Mouse (Mus musculus): ENCODE measurements around the gene Pth2. TPM values are rescaled to one million over a fixed set of nuclear protein-coding genes. Genes with fewer than 3 reads are reported as not detected.

Gene Pth2
- polyA plus RNA-seq, 1 experiment from 2014 or later, result 0.40 TPM

GRCm38 (mm10) chr7:45198435-45198834 lies 17.6 kb downstream of the Pth2 start:
- H3K4me3 ChIP-seq, result no peak overlapping the region
- ATAC-seq (ENCODE audit: insufficient number of reproducible peaks, low FRiP score), result no peak
- H3K27me3 ChIP-seq (replicated peaks), result peaks cover 49% of the 10 kb centered on the region
- 9% methylated on average over 5 of the region's 5 CpGs for WGBS
- H3K9me3 ChIP-seq (replicated peaks), result no peaks in the 10 kb centered on the region
- H3K9ac ChIP-seq, result peak overlapping the region; percentile 59
- H3K4me2 ChIP-seq, result no peak overlapping the region
- no peak overlapping the region for H3K27ac ChIP-seq (ENCODE audit: poor library complexity, severe bottlenecking)
- peaks cover 19% of the 10 kb centered on the region for H3K4me1 ChIP-seq (replicated peaks)
- no peaks in the 10 kb centered on the region for H3K36me3 ChIP-seq

DNA sequence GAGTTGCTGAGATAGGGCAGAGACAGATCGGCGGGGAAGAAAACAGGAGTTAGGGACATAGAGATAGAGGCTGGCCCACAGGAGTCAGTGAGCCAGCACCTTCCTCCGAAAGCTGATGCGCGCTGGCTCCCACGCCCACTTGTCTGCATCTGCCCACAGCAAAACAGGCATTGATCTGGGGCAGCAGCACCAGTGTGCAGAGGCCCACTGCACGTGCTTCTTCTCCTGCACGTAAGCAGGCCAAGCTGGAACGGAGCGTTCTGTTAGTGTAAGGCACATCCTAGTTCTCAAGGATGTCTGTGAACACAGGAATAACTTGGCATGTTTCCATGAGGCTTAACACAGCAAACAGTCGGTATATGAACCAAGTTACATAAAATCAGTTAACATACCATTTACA lies 18.2 kb downstream of the Pth2 start:
- H3K27me3 ChIP-seq (replicated peaks), result peaks cover 47% of the 10 kb centered on the region
- H3K4me2 ChIP-seq, result no peak overlapping the region
- H3K4me3 ChIP-seq, result no peak overlapping the region
- no peak for ATAC-seq (ENCODE audit: insufficient number of reproducible peaks, low FRiP score)
- WGBS, result 72% methylated on average over 11 of the region's 11 CpGs
- H3K27ac ChIP-seq (ENCODE audit: poor library complexity, severe bottlenecking), result no peak overlapping the region
- no peaks in the 10 kb centered on the region for H3K36me3 ChIP-seq
- H3K9me3 ChIP-seq (replicated peaks), result no peaks in the 10 kb centered on the region
- H3K4me1 ChIP-seq (replicated peaks), result peaks cover 19% of the 10 kb centered on the region
- no peak overlapping the region for H3K9ac ChIP-seq

GRCm38 (mm10) chr7:45202654-45203053 lies 21.9 kb downstream of the Pth2 start:
- WGBS, result 17% methylated on average over 10 of the region's 10 CpGs

GRCm38 (mm10) chr7:45204380-45205143 lies 23.8 kb downstream of the Pth2 start, which contains the start of gene Ccdc155:
Ccdc155 (minus strand) TSS chr7:45204892.
- Histone ChIP-seq H3K36me3 (no peaks in the 10 kb centered on the region), H3K9ac (peak within 1 kb of the TSS; percentile 57), H3K27me3 (replicated peaks) (peaks cover 29% of the 10 kb centered on the region), H3K9me3 (replicated peaks) (no peaks in the 10 kb centered on the region), H3K4me1 (replicated peaks) (peaks cover 9% of the 10 kb centered on the region), H3K4me2 (peak within 1 kb of the TSS; percentile 68), H3K4me3 (peak within 1 kb of the TSS; percentile 47), H3K27ac (ENCODE audit: poor library complexity, severe bottlenecking) (no peak within 1 kb of the TSS)
- peak; percentile 88 for ATAC-seq (ENCODE audit: insufficient number of reproducible peaks, low FRiP score)
- WGBS, result 8% methylated on average over 44 of the region's 44 CpGs

More at GRCm38 (mm10) chr7:45202654-45203053, 21.9 kb downstream of the Pth2 start:
- peaks cover 9% of the 10 kb centered on the region for H3K4me1 ChIP-seq (replicated peaks)
- H3K36me3 ChIP-seq, result no peaks in the 10 kb centered on the region
- ATAC-seq (ENCODE audit: insufficient number of reproducible peaks, low FRiP score), result no peak
- no peak overlapping the region for H3K27ac ChIP-seq (ENCODE audit: poor library complexity, severe bottlenecking)
- peak overlapping the region; percentile 13; the same call in 1 of the 2 replicates for H3K9ac ChIP-seq
- H3K4me2 ChIP-seq, result no peak overlapping the region
- H3K4me3 ChIP-seq, result no peak overlapping the region
- peaks cover 34% of the 10 kb centered on the region for H3K27me3 ChIP-seq (replicated peaks)
- no peaks in the 10 kb centered on the region for H3K9me3 ChIP-seq (replicated peaks)

DNA sequence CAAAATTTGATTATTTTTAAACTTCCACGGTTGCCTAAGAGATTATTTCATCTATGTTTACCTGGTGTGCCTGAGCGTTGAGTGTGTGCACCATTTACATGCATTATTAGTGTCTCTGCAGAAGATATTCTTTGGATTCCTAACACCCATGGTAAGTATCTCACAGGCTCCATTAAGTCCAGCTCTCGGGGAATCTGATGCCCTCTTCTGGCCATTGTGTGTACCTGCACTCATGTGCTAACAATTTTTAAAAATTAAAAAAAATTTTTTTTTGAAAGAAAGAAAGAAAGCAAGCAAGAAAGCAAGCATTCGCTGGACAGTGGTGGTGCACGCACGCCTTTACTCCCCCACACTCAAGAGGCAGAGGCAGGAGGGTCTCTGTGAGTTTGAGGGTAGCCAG lies 27.5 kb downstream of the Pth2 start:
- no peak overlapping the region for H3K4me2 ChIP-seq
- no peak for ATAC-seq (ENCODE audit: insufficient number of reproducible peaks, low FRiP score)
- no peak overlapping the region for H3K4me3 ChIP-seq
- H3K36me3 ChIP-seq, result no peaks in the 10 kb centered on the region
- H3K4me1 ChIP-seq (replicated peaks), result peaks cover 6% of the 10 kb centered on the region
- H3K9me3 ChIP-seq (replicated peaks), result no peaks in the 10 kb centered on the region
- peaks cover 37% of the 10 kb centered on the region for H3K27me3 ChIP-seq (replicated peaks)
- no peak overlapping the region for H3K9ac ChIP-seq
- 72% methylated on average over 6 of the region's 6 CpGs for WGBS
- H3K27ac ChIP-seq (ENCODE audit: poor library complexity, severe bottlenecking), result no peak overlapping the region

- peaks cover 30% of the 10 kb centered on the region for H3K27me3 ChIP-seq (replicated peaks)
- peak overlapping the region; percentile 52 for H3K4me2 ChIP-seq
- no peaks in the 10 kb centered on the region for H3K9me3 ChIP-seq (replicated peaks)
- H3K4me1 ChIP-seq (replicated peaks), result peaks cover 10% of the 10 kb centered on the region
- H3K36me3 ChIP-seq, result no peaks in the 10 kb centered on the region
- no peak overlapping the region for H3K27ac ChIP-seq (ENCODE audit: poor library complexity, severe bottlenecking)
- ATAC-seq (ENCODE audit: insufficient number of reproducible peaks, low FRiP score), result no peak
- 41% methylated on average over 10 of the region's 10 CpGs for WGBS
- H3K9ac ChIP-seq, result no peak overlapping the region
- no peak overlapping the region for H3K4me3 ChIP-seq
Measured at GRCm38 (mm10) chr7:45211070-45211469, 30.3 kb downstream of the Pth2 start.

DNA sequence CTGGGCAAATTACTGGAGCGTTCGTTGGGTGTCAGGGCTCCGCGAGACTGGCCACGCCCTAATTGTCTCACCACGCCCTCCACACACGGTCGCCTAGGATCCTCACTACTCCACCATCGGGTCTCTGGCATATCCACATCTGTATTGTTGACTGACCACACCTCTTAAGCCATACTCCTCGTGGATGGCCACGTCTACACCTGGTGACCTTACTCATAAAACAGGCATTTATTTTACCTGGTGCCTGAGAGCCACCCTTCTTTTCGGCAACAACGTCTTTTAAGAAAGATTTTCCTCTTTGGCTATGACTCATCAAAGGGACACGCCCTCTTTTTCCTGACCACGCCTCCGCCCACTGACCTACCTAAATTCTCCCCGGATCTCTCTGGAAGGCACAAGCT lies 31.1 kb downstream of the Pth2 start, which contains the start of gene Dkkl1:
Gene Dkkl1 (minus strand): TSS at position 297 of the 401 bp plus-strand sequence.
- Histone ChIP-seq H3K4me3 (peak within 1 kb of the TSS; percentile 14; the same call in 1 of the 2 replicates), H3K27me3 (replicated peaks) (peaks cover 25% of the 10 kb centered on the region), H3K4me1 (replicated peaks) (peaks cover 11% of the 10 kb centered on the region), H3K36me3 (no peaks in the 10 kb centered on the region), H3K9me3 (replicated peaks) (no peaks in the 10 kb centered on the region), H3K4me2 (peak within 1 kb of the TSS; percentile 52), H3K27ac (ENCODE audit: poor library complexity, severe bottlenecking) (no peak within 1 kb of the TSS), H3K9ac (no peak within 1 kb of the TSS)
- no peak for ATAC-seq (ENCODE audit: insufficient number of reproducible peaks, low FRiP score)
- 4% methylated on average over 17 of the region's 17 CpGs for WGBS

- H3K27ac ChIP-seq (ENCODE audit: poor library complexity, severe bottlenecking), result no peak overlapping the region
- no peak overlapping the region for H3K9ac ChIP-seq
- no peak overlapping the region for H3K4me3 ChIP-seq
- H3K27me3 ChIP-seq (replicated peaks), result peaks cover 25% of the 10 kb centered on the region
- no peak for ATAC-seq (ENCODE audit: insufficient number of reproducible peaks, low FRiP score)
- H3K4me1 ChIP-seq (replicated peaks), result peaks cover 16% of the 10 kb centered on the region
- H3K4me2 ChIP-seq, result peak overlapping the region; percentile 52; the same call in 1 of the 2 replicates
- no peaks in the 10 kb centered on the region for H3K9me3 ChIP-seq (replicated peaks)
- peaks cover 4% of the 10 kb centered on the region for H3K36me3 ChIP-seq
- WGBS, result 65% methylated on average over 7 of the region's 7 CpGs
Measured at GRCm38 (mm10) chr7:45212356-45212755, 31.6 kb downstream of the Pth2 start.

GRCm38 (mm10) chr7:45213708-45214107 lies 32.9 kb downstream of the Pth2 start:
- ATAC-seq (ENCODE audit: insufficient number of reproducible peaks, low FRiP score), result no peak
- H3K4me3 ChIP-seq, result no peak overlapping the region
- H3K9ac ChIP-seq, result no peak overlapping the region
- H3K9me3 ChIP-seq (replicated peaks), result no peaks in the 10 kb centered on the region
- H3K27ac ChIP-seq (ENCODE audit: poor library complexity, severe bottlenecking), result no peak overlapping the region
- H3K4me1 ChIP-seq (replicated peaks), result peaks cover 29% of the 10 kb centered on the region
- H3K27me3 ChIP-seq (replicated peaks), result peaks cover 25% of the 10 kb centered on the region
- H3K36me3 ChIP-seq, result peaks cover 17% of the 10 kb centered on the region
- WGBS, result 73% methylated on average over 5 of the region's 5 CpGs
- H3K4me2 ChIP-seq, result no peak overlapping the region

DNA sequence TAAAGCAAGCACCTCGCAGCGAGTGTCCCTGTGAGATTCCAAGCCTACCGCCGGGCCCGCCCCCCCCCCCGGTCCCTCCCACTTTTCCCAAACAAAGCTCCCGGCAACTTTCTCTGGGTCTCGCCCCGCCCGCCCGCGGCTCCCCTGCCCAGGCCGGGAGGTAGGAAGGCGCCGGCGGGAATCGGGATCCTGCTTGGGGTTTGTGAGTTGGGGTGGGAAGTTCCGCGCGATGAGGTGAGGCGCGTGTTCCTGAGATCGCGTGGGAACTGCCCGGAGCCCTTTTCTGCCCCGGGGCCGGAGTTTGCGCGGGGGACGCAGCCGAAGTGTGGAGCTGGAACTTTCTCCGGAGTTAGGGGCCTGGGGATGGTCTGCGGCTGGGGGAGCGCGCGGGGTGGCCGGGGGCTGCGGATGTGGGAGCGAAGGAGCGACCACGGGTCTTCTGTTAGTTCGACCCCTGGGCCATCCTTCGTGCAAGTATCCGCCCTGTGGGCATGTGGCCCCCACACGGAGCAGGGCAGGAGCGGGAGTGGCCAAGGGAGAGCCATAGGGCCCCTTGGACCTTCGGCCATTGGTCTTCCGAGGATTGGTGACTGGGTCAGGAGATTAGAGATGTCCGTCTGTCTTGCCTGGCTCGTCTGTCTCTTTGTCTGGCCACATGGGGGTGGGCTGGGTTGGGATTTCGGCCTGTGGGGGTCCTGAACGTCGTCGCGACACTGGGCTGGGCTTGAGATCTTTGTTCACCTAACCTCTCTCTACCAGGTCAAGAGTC lies 35.1 kb downstream of the Pth2 start, which contains the start of gene Tead2:
Gene Tead2 (plus strand): TSS at position 81 of the 769 bp plus-strand sequence.
- Histone ChIP-seq H3K9me3 (replicated peaks) (no peaks in the 10 kb centered on the region), H3K27me3 (replicated peaks) (peaks cover 16% of the 10 kb centered on the region), H3K4me3 (peak within 1 kb of the TSS; percentile 62), H3K36me3 (peaks cover 38% of the 10 kb centered on the region), H3K4me1 (replicated peaks) (peaks cover 39% of the 10 kb centered on the region), H3K4me2 (peak within 1 kb of the TSS; percentile 90), H3K9ac (peak within 1 kb of the TSS; percentile 87), H3K27ac (ENCODE audit: poor library complexity, severe bottlenecking) (peak within 1 kb of the TSS; percentile 94)
- ATAC-seq (ENCODE audit: insufficient number of reproducible peaks, low FRiP score), result peak; percentile 59
- WGBS, result under 1% methylated on average over 55 of the region's 55 CpGs

Measured in heart, embryonic 12.5 days (tissue).